Comparison of ENCODE assay signal across 18 mouse cellular contexts in genomic region chr7:72973771-72974170, GRCm38 (mm10).
"Had no signal": no experiment of that assay in that cellular context is flagged by ENCODE, and none has a peak within 500 bp of the region (broad histone marks: within the 10 kb centered on the region; RNA-seq: fewer than 3 reads in every experiment).

No protein-coding gene starts in this region.

- H3K27ac ChIP-seq: kidney, embryonic 15.5 days; left cerebral cortex, adult 2 months; limb, embryonic 12.5 days; limb, embryonic 15.5 days; liver, embryonic 13.5 days; stomach, embryonic 15.5 days had no signal

- H3K36me3 ChIP-seq: kidney, embryonic 15.5 days; limb, embryonic 12.5 days; limb, embryonic 15.5 days; liver, embryonic 13.5 days; stomach, embryonic 15.5 days had no signal

- H3K4me1 ChIP-seq: kidney, embryonic 15.5 days; limb, embryonic 12.5 days; limb, embryonic 15.5 days; liver, embryonic 13.5 days; stomach, embryonic 15.5 days had no signal

- H3K4me3 ChIP-seq: kidney, embryonic 15.5 days; left cerebral cortex, adult 2 months; limb, embryonic 12.5 days; limb, embryonic 15.5 days; liver, embryonic 13.5 days; stomach, embryonic 15.5 days had no signal

- H3K27me3 ChIP-seq: kidney, embryonic 15.5 days; limb, embryonic 12.5 days; limb, embryonic 15.5 days; liver, embryonic 13.5 days; stomach, embryonic 15.5 days had no signal

- H3K9ac ChIP-seq: kidney, embryonic 15.5 days; limb, embryonic 12.5 days; limb, embryonic 15.5 days; liver, embryonic 13.5 days; stomach, embryonic 15.5 days had no signal

- DNase-seq: kidney, adult 8-10 months; kidney, postnatal 10 days; kidney, postnatal 36 days; layer of hippocampus, postnatal 36 days; left cerebral cortex, postnatal 4 days; liver, embryonic 13.5 days; lung, adult 2 months; lung, postnatal 14 days; lung, postnatal 4 days; midbrain, embryonic 14.5 days; right cerebral cortex, postnatal 4 days; spleen, adult 18-20 months; thymus, postnatal 25 days had no signal
